Mouse (Mus musculus) kidney, embryonic 14.5 days (tissue): ENCODE results near the gene Nr5a1. TPM values are rescaled to one million over a fixed set of nuclear protein-coding genes. Genes with fewer than 3 reads are reported as not detected.

ENCODE experiments used
- ATAC-seq: fragments of 200-750 bp; cut with Nextera tagmentation; 2 replicates; pipeline ENCODE4 v1.8.0; 2017; ENCODE audit warnings: moderate number of reproducible peaks, mild to moderate bottlenecking, moderate TSS enrichment, moderate library complexity; ENCODE audit not compliant: low FRiP score, low TSS enrichment
- H3K27ac ChIP-seq: fragments of 300-500 bp; sonication (generic); 2 replicates; pipeline ENCODE4 v1.5.1; 2014; ENCODE audit warnings: low read depth, mild to moderate bottlenecking, low read length, moderate library complexity, mixed read lengths
- H3K27me3 ChIP-seq: fragments of 300-500 bp; sonication (generic); 2 replicates; pipeline ENCODE4 v1.6.1; 2014; ENCODE audit warnings: mild to moderate bottlenecking, low read length; ENCODE audit not compliant: control insufficient read depth, insufficient read depth
- H3K36me3 ChIP-seq: fragments of 300-500 bp; sonication (generic); 2 replicates; pipeline ENCODE4 v1.6.1; 2014; ENCODE audit warnings: low read length, mixed read lengths; ENCODE audit not compliant: control insufficient read depth, insufficient read depth
- H3K4me1 ChIP-seq: fragments of 300-500 bp; sonication (generic); 2 replicates; pipeline ENCODE4 v1.6.1; 2014; ENCODE audit warnings: low read length, mixed read lengths; ENCODE audit not compliant: control insufficient read depth, insufficient read depth
- H3K4me2 ChIP-seq: fragments of 300-500 bp; sonication (generic); replicated peaks from 2 replicates; pipeline ENCODE4 v1.6.1; 2014; ENCODE audit warnings: low read depth, mild to moderate bottlenecking, low read length
- H3K4me3 ChIP-seq: fragments of 300-500 bp; sonication (generic); 2 replicates; pipeline ENCODE4 v1.5.1; 2014; ENCODE audit warnings: mild to moderate bottlenecking, low read length
- H3K9ac ChIP-seq: fragments of 300-500 bp; sonication (generic); 2 replicates; pipeline ENCODE4 v1.6.1; 2014; ENCODE audit warnings: low read depth, mild to moderate bottlenecking, low read length, moderate library complexity
- H3K9me3 ChIP-seq: fragments of 300-500 bp; sonication (generic); 2 replicates; pipeline ENCODE4 v1.6.1; 2016; ENCODE audit warnings: low read length; ENCODE audit not compliant: control insufficient read depth
- WGBS: fragments of 180-500 bp; shearing (Covaris S2); extraction: QIAGEN DNeasy Blood & Tissue Kit; methylation state at CpG from one replicate; pipeline ENCODE4 v1.1.7; 2014; 5-methylcytosine and 5-hydroxymethylcytosine counted together
- polyA plus RNA-seq: library from polyadenylated mRNA; unstranded; fragments of >200 nt; fragmentation: Nextera tagmentation; extraction: Ambion mirVana; gene quantifications from 2 replicates; pipeline ENCODE4 v1.2.1, GENCODE M21; 2014

Gene Nr5a1
- polyA plus RNA-seq, 1 experiment from 2014 or later = 0.23 TPM

DNA sequence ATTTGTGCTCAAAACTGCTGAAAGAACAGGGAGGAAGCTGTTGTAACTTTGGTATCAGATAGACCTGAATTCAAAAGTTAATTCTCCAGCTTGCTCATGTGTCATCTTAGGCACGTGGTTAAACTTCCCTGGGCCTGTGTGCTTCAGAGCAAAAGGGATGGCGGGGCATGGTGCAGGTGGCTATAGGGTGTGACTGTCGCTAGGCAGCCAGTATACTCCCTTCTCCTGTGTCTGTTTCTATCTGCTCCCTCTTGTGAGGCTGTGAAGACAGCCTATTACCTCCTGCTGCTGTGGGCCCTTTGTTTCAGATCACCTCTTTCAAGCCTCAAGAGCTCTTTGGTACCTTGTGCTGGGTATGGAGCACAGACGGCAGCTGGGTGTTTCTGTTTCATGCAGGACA, 7.7 kb upstream of the Nr5a1 start:
- ATAC-seq = peak; percentile 79
- Histone ChIP-seq H3K27me3 (no peaks in the 10 kb centered on the region), H3K36me3 (no peaks in the 10 kb centered on the region), H3K4me1 (no peaks in the 10 kb centered on the region), H3K27ac (no peak overlapping the region), H3K4me3 (no peak overlapping the region), H3K9me3 (no peaks in the 10 kb centered on the region), H3K4me2 (no peak overlapping the region), H3K9ac (no peak overlapping the region)
- WGBS = 37% methylated on average over 4 of the region's 4 CpGs

- H3K36me3 ChIP-seq = no peaks in the 10 kb centered on the region
- no peak for ATAC-seq
- no peaks in the 10 kb centered on the region for H3K27me3 ChIP-seq
- no peak overlapping the region for H3K9ac ChIP-seq
- no peaks in the 10 kb centered on the region for H3K9me3 ChIP-seq
- H3K4me2 ChIP-seq = no peak overlapping the region
- WGBS = 62% methylated on average over 2 of the region's 2 CpGs
- H3K4me1 ChIP-seq = no peaks in the 10 kb centered on the region
- H3K27ac ChIP-seq = no peak overlapping the region
- no peak overlapping the region for H3K4me3 ChIP-seq
These were observed 6.3 kb upstream of the Nr5a1 start for GRCm38 (mm10) chr2:38720661-38721060.

DNA sequence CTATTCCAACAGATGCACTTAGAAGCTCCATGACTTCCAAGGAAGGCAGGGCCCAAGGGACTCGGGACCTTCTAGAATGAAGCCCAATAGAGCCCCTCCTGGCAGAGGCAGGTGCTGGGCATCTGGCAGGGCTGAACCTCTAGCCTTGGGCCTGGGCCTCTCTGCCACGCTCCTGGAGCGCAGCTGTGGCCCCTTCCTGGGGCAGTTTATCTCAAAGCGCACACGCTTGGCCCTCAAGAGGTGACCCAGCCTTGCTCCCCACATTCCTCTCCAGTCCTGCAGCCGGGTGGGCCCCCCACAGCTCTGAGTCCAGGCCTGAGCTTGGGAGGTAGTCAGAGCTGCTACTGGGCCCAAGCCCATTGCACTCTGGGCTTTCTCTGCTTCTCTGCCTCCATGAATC, 5.0 kb upstream of the Nr5a1 start:
- H3K27ac ChIP-seq = no peak overlapping the region
- H3K36me3 ChIP-seq = no peaks in the 10 kb centered on the region
- H3K4me2 ChIP-seq = no peak overlapping the region
- H3K9me3 ChIP-seq = no peaks in the 10 kb centered on the region
- no peak overlapping the region for H3K4me3 ChIP-seq
- H3K9ac ChIP-seq = no peak overlapping the region
- no peak for ATAC-seq
- WGBS = 75% methylated on average over 6 of the region's 6 CpGs
- no peaks in the 10 kb centered on the region for H3K27me3 ChIP-seq
- H3K4me1 ChIP-seq = peaks cover 3% of the 10 kb centered on the region; the same call in 1 of the 2 replicates

DNA sequence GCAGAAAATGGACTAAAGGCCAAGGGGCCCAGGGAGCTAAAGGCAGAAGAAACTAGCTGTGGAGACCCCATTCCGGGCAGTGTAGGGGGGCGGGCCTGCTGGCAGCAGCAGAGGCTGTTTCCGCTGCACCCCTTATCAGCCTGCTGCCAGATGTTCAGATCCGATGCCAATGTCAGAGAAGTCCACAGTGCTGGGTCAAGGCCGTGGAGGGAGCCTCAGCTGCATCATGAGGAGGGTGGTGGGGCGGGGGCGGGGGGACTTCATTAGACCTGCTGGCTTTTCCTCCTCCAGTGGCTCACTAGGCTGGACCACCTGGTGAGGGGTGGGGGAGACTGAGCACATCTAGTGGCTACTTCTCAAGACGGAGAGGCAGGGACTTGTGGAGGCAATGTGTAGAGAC, 4.3 kb upstream of the Nr5a1 start:
- H3K9ac ChIP-seq = no peak overlapping the region
- H3K36me3 ChIP-seq = no peaks in the 10 kb centered on the region
- H3K27me3 ChIP-seq = peaks cover 4% of the 10 kb centered on the region
- WGBS = 73% methylated on average over 8 of the region's 8 CpGs
- H3K4me3 ChIP-seq = no peak overlapping the region
- ATAC-seq = no peak
- H3K27ac ChIP-seq = no peak overlapping the region
- no peaks in the 10 kb centered on the region for H3K9me3 ChIP-seq
- H3K4me1 ChIP-seq = peaks cover 3% of the 10 kb centered on the region; the same call in 1 of the 2 replicates
- H3K4me2 ChIP-seq = no peak overlapping the region

DNA sequence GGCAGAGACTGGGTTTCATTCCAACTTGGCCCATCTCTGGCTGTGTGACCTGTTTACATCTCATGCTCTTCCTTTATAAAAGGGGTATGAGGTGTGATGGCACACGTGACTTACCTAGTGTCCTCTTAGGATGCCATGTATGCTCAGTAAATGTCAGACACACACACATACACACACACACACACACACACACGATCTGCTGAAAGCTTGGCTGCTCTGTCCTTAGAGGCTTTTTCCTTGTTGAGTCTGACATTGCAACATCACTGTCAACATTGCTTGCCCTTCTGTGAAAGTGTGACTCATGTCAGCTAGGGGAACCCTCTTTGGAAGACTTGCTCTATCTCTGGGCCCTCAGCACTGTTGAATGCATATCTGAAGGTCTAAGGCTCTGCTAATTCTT, 3.1 kb upstream of the Nr5a1 start:
- no peak overlapping the region for H3K4me3 ChIP-seq
- ATAC-seq = no peak
- no peak overlapping the region for H3K9ac ChIP-seq
- no peak overlapping the region for H3K4me2 ChIP-seq
- H3K9me3 ChIP-seq = no peaks in the 10 kb centered on the region
- H3K27ac ChIP-seq = no peak overlapping the region
- H3K27me3 ChIP-seq = peaks cover 16% of the 10 kb centered on the region
- H3K36me3 ChIP-seq = no peaks in the 10 kb centered on the region
- peaks cover 3% of the 10 kb centered on the region; the same call in 1 of the 2 replicates for H3K4me1 ChIP-seq
- 85% methylated on average over 2 of the region's 2 CpGs for WGBS

DNA sequence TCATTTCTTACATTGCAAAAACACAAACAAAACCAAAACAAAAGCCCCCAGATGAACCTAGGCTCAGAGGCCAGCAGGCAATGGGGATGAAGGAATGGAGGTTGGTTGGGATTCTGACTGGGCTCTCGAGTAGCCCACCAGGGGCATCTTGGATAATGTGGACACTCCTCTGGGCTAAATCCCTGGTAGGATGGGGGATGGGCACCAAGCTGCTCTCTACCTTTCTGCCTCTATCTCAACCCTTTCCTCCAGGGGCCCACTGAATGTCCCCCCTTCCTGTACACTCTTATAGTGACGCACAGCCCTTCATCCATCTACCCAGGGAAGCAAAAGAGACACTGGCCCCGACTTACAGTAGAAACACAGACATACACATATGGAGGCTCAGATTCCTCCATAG, 746 bp downstream of the Nr5a1 start:
- H3K27ac ChIP-seq = no peak overlapping the region
- H3K27me3 ChIP-seq = peaks cover 51% of the 10 kb centered on the region
- ATAC-seq = no peak
- peaks cover 18% of the 10 kb centered on the region; the same call in 1 of the 2 replicates for H3K4me1 ChIP-seq
- H3K9me3 ChIP-seq = no peaks in the 10 kb centered on the region
- H3K4me3 ChIP-seq = no peak overlapping the region
- H3K36me3 ChIP-seq = no peaks in the 10 kb centered on the region
- no peak overlapping the region for H3K9ac ChIP-seq
- no peak overlapping the region for H3K4me2 ChIP-seq
- WGBS = 81% methylated on average over 3 of the region's 3 CpGs

DNA sequence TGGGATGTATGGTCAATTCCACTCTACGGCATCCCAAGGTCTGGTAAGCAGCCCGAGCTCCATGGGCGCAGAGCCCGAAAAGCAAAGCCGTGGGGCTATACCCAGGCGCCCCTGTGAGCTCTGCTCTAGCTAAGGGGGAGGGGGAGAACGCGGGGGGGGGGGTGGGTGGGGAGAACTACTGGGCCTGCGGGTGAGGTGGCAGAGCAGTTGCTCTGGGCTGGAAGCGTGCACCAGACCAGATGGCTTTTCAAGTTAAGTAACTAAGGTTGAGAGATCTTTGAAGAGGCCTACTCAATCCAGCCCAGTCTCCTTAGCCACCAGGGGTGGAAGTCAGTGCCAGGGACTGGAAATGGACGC, 1.6 kb downstream of the Nr5a1 start:
- no peak overlapping the region for H3K4me3 ChIP-seq
- H3K27me3 ChIP-seq = peaks cover 60% of the 10 kb centered on the region
- no peak overlapping the region for H3K9ac ChIP-seq
- no peak for ATAC-seq
- WGBS = 23% methylated on average over 11 of the region's 11 CpGs
- H3K9me3 ChIP-seq = no peaks in the 10 kb centered on the region
- peaks cover 18% of the 10 kb centered on the region; the same call in 1 of the 2 replicates for H3K4me1 ChIP-seq
- no peak overlapping the region for H3K27ac ChIP-seq
- H3K36me3 ChIP-seq = no peaks in the 10 kb centered on the region
- no peak overlapping the region for H3K4me2 ChIP-seq

DNA sequence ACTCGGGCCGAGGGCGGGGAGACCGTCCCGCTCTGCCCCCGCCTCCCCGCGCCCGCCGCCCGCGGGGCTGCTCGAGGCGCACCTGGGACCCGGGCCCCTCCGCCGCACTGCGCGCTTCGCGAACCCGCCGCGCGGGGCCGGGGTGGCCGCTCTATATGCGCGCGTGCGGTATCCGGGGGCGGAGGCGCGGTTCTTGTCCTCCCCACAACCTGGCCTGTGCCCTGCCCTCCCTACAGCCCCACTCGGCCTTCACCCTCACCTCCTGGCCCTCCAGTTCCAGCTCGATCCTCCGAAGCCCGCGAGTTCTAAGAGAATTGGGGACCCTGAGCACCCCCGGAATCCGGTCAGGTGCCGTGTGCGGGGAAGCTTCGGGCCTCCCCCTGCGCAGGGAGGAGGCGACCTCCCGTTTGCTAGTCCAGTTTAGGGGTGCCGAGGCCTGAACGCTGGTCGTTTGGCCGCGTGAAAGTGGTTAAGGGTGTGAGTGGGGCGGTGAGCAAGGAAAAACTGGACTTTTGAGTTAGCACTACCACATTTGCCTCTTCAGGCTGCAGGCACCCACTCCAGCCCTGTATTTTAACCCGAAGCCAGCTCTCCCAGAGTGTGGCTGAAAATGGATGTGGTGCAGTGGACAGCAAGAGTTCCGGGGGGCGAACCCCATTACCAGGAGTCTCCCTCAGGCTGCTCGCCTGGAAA, 2.1 kb downstream of the Nr5a1 start:
- 9% methylated on average over 31 of the region's 58 CpGs for WGBS
- H3K9ac ChIP-seq = 0 out of 2 replicates have a peak overlapping the region, but pooled peaks have one; percentile 13
- no peak overlapping the region for H3K27ac ChIP-seq
- no peak for ATAC-seq
- peak overlapping the region; percentile 46 for H3K4me2 ChIP-seq
- no peaks in the 10 kb centered on the region for H3K36me3 ChIP-seq
- peaks cover 65% of the 10 kb centered on the region for H3K27me3 ChIP-seq
- peaks cover 18% of the 10 kb centered on the region; the same call in 1 of the 2 replicates for H3K4me1 ChIP-seq
- no peaks in the 10 kb centered on the region for H3K9me3 ChIP-seq
- H3K4me3 ChIP-seq = peak overlapping the region; percentile 33

DNA sequence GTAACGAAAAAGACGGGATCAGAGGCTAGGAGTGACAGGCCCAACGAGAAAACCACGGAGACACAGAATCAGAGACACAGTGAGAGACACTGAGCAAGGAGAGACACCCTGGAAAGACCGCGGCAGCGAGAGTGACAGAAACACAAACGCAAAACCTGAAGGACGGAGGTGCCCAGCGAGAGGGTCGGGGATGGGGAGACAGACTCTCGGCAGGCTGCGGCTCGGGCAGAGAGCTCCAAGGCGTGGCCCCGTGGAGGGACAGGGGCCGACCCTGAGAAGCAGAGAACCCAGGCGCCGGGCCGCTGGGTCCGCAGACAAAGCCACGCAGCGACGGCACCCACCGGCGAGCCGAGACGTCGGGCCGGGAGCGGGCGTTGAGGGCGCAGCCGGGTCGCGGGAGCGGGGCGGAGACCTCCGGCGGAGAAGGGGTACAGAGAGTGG, 2.9 kb downstream of the Nr5a1 start:
- peaks cover 18% of the 10 kb centered on the region; the same call in 1 of the 2 replicates for H3K4me1 ChIP-seq
- no peak overlapping the region for H3K27ac ChIP-seq
- peak overlapping the region; percentile 46 for H3K4me2 ChIP-seq
- 2% methylated on average over 36 of the region's 40 CpGs for WGBS
- H3K9ac ChIP-seq = no peak overlapping the region
- peaks cover 73% of the 10 kb centered on the region for H3K27me3 ChIP-seq
- H3K36me3 ChIP-seq = no peaks in the 10 kb centered on the region
- peak overlapping the region; percentile 33 for H3K4me3 ChIP-seq
- no peak for ATAC-seq
- no peaks in the 10 kb centered on the region for H3K9me3 ChIP-seq
